Mouse (Mus musculus) thymus, adult 18-20 months (tissue): ENCODE data around the gene Zfp790.
A peak's percentile ranks its signal among the peaks of the same experiment; 100 is the strongest.

Source experiments
- DNase-seq, 2 experiments: peaks; one replicate each; pipeline ENCODE4 v3.0.0; 2022; ENCODE audit warnings: mixed read lengths in 2 of 2

Zfp790 gene

DNA sequence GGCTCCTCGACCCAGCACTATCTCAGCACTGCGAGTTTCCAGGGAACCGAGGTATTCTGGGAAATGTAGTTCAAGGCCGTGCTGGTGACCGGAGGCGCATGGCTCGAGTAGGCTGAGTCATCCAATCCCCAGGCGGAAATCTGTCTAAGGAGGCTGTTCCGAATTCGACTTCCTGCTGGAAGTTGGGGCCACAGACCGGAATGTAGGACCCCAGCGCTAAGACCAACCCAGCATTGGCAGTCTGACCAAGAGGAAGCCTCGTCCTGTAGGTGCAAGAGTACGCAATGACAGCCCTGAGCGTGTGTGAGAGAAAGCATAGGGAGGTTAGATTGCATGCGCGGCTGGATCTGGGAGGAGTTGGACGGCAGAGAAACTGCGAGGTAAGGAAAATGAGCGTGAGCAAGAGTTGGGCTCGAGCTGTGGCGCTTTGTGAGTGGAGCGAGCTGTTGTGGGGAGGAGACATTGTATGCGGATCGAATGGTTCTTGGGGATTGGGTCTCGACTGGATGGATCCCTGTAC lies at the start of gene Zfp790:
TSS of gene Zfp790 (plus strand) at position 205 of the 520 bp plus-strand sequence.
- DNase-seq: peak; percentile 79 to 83

DNA sequence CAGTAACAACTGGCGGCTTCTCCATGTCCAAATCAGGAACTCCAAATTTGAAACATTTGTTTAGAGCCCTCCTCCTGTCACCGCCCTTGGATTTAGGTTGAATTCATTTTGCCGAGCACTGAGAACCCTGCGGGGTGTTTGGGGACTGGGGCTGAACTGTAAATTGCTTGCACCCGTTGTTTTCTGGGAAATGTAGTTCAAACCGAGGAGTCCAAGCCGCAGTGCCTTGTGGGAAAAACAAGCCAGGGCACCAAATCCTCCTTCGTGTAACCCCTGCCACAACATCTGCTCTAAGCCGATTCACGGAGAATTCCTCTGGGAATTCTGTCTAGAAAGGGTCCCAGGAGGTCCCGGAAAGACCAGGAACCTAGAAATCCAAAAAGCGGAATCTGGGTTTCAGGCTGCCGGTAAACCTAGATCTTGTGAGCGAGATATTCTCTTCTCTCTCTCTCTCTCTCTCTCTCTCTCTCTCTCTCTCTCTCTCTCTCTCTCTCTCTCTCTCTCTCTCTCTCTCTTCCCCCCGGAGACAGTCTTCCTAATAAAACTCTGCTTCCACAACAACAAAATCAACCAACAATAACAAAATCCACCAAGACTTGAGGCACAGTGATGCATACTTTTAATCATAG lies 48.7 kb upstream of the Zfp790 start:
- DNase-seq: peak; percentile 60 to 76

DNA sequence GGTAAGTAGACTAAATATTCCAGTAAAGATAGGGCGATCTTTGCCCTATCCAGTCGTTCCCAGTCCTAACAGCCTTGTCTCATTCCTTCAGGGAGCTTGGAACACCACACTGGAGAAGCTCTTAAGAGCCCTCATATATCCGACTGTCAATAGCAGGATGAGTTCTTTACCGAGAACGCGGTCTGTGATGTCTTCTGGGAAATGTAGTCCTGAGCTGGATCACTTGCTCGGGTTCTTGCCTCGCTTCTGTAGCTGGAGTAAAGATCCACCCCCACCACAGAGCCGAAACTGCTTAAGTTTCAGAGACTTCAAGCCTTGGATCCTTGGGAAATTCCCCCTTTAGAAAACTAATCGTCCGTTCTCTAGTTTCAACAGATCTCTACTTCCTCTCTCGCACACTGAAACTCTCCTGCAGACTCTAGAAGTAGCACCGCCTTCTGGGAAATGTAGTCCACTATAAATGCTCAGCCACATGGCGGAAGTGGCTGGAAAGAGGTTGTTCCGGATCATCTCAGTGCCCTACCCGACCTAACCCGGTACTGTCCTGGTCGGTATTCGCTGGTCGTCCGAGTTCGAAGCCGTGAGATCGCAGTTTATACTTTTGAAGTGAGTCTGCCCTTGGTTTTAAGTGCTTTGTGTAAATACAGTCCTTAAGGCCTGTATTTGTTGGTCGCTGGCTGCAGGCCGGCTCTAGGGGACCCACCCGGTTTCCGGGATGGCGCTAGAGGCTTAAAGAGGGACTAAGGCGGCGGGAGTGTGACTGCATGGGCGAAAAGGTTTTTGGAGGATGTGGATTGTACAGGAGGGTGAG lies 47.6 kb upstream of the Zfp790 start, which contains the start of gene Zfp84:
TSS of gene Zfp84 (plus strand) at position 463 of the 811 bp plus-strand sequence.
- DNase-seq: peak; percentile 78 to 88

DNA sequence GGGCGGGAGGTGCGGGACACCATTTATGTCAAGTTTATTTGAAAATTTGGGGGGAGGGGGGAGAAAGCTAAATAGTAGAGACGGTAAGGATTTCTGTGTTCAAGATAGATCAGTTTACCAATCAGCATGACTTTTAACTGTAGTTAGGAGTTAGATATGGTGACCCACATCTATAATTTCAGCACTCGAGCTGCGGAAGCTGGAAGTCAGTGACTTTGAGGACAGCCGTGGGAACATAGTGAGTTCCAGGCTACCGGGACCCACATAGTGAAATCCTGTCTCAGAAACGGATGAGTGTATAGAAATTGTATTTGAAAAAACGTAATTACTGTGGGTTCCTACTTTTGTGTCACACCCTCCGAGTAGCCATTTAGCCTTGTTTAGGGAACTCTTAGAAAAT lies 46.9 kb upstream of the Zfp790 start:
- DNase-seq: no peak

DNA sequence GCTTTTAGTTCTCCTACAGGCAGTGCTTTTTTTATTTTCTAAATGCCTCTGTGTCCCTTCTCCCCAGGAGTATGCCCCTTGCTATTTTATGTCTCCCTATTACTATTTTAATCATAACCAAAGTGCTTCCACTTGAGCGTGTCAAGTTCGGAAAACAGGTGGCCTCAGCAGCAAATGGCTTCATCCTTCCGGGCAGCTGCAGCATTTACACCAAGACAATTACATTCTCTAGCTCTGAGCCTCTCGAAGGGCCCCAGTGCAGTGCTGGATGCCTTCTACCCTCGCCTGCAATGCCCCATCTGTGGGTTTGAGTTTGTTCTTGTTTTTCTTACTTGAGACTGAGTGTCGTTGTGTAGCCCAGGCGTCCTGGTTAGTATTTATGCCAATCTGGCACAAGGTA lies 42.4 kb upstream of the Zfp790 start:
- DNase-seq: no peak

DNA sequence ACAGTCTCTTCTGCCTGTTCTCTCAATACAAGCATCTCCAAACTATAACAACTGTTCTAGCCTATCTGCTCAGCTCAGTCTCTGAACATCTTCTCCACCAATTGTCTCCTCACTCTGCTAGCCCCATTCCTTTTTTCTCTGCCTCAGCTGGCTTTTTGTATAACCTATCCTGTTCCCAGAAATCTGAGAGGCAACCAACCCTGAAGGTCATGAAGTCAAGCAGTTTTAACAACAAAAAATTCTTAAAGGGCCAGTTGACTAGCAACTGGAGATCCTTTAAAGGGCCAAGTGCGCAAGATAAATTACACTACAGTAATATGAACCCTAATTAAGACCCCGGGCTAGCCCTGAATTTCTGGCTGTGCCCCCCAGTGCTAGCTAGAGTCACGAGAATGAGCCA lies 41.5 kb upstream of the Zfp790 start:
- no peak for DNase-seq

DNA sequence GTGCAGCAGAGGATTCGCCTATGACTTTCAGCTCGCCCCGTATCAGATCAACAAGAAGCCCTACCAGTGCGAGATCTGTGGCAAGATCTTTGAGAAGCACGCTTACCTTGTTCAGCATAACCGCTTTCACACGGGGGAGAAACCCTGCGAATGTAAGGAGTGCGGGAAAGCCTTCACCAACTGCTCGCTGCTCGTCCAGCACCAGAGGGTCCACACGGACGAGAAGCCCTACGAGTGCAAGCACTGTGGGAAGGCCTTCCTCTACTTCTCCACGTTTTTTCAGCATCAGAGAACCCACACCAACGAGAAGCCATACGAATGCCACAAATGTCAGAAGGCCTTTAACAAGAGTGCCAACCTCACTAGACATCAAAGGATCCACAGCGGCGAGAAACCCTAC lies 39.3 kb upstream of the Zfp790 start:
- DNase-seq: no peak

DNA sequence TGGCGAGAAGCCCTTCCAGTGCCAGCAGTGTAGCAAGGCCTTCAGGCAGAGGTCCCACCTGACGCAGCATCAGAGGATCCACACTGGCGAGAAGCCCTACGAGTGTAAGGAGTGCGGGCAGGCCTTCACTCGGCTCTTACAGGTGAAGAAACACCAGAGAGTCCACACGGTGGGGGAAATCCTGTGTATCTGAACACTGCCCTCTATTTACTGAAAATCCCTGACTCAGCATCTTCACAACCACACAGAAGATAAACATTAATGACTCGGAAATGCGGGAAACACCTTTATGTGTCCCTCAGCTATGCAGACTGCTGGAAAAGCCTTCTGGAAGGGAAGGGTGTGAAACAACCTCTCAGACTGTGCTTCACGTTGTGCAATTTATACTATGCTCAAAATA lies 38.5 kb upstream of the Zfp790 start:
- no peak for DNase-seq

DNA sequence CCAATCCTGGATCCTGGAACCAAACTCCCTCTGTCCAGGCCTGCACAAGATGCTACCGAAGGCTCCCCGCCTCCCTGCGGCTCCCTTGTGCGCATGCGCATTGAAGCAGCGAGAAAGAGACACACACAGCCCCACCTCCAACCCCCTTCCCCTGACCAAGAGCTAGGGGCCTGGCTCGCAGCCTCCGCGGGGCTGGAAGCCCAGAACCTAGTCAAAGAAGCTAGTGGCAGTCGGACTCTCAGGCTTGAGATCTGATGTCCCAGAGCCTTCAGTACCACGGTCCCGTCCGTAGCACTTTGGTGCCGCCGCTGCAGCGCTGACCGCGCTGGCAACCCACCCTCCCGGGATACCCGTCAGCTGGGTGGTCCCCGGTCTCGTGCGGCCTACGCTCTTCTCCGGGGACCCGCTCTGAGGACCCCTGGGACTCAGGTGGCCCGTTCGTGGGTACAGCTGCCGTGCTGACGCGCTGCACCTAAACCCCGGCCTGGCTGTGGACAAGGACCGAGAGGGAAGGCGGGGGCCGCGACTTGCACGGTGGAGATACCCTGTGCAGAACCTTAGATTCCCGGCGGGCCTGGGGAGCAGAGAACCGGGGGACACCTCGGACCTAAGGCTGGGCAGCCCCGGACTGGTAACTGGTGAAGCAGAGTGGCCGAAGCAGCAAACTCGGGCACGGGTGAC lies 31.9 kb upstream of the Zfp790 start, which contains the start of gene Zfp30:
TSS of gene Zfp30 (plus strand) at position 128 of the 681 bp plus-strand sequence.
- peak; percentile 38 to 53 for DNase-seq

DNA sequence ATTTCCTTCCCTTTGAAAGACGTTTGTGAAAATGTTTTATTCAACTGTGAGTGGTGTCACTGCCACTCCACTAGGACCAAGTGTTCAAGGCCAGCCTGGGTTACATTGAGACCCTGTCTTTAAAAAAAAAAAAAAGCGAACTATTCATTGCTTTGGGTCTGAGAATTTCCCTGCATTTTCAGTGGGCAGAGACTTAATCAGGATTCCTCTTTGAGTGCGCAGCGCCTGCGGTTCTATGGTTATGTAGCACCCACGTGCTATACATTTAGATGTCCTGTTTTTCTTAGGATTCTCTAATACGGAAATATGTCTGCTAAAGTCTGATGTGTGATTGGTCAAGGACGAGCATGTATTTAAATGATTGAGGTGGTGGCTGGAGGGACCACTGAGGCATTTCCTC lies 30.9 kb upstream of the Zfp790 start:
- DNase-seq: no peak

DNA sequence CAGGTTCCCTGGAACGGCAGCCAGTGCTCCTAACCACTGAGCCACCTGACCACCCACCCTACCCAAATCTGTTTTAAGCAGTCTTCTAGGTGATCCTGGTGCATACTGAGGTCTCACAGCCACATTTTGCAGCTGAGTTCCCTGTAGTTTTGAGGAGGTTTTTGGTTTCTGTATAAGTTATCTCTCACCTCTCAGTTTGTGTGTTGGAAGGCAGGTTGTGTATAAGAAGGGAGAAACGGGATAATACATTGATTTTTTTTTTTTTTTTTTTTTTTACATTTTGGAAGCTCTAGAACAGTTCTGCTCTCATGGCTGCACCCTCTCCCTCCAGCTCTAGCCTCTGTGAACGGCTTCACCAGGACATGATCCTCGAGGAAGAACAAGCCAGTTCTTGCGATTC lies 30.0 kb upstream of the Zfp790 start:
- no peak for DNase-seq

DNA sequence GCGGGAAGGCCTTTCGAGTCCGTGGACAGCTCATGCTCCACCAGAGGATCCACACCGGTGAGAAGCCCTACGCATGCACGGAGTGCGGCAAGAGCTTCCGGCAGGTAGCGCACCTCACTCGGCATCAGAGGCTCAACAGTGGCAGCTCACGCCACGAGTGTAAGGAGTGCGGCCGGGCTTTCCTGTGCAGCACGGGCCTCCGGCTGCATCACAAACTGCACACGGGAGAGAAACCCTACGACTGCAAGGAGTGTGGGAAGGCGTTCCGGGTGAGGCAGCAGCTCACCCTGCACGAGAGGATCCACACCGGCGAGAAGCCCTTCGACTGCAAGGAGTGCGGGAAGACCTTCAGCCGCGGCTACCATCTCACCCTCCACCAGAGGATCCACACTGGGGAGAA lies 23.0 kb upstream of the Zfp790 start:
- DNase-seq: no peak

DNA sequence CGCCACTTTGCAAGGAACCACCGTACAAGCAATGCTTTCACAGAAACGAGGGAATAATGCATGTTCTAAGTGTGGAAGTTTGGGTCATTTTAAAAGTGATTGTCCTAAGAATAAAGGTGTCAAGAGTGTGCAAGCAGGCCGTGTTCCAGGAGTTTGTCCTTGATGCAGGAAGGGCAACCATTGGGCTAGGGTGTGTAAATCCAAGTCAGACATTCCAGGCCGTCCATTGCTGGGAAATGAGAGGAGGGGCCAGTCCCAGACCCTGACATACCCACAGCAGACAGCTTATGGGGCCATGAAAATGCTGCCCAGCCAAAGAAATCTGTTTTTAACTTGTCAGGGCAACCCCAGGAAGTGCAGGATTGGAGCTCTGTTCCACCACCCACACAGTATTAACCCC lies 8.9 kb upstream of the Zfp790 start:
- DNase-seq: no peak

DNA sequence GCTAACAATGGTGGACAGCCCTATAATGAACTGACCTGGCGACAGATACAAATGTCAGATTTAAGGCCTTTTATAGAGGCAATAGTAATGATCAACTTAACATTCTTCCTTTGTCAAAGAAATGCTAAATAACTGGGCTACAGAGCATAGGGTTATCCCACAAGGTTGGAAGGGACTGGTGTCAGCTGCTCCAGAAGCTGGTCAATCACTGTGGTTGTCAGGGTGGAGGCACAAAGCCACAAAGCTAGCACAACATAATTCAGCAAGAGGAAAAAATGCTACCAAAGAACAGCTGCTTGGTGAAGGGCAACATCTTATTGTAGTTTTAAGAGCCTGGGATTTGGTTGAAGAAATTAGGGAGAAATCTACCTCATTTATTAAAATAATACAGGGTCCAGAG lies 3.7 kb upstream of the Zfp790 start:
- no peak for DNase-seq

DNA sequence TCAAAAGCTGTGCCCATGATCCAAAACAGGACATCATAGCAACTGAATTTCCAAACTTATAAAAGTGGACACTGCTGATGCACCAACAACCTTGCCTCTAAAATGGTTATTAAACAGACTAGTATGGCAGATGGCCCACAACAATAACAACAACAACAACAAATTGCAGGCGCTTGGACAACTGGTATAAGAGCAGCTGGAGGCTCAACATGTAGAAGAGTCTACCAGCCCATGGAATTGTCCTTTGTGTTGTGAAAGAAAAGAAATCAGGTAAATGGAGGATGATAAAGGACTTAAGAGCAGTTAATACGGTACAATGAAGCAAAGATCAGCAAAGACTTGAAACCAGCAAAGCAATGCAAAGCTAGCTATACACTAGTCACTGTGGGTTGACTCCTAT lies 1.5 kb upstream of the Zfp790 start:
- no peak for DNase-seq

DNA sequence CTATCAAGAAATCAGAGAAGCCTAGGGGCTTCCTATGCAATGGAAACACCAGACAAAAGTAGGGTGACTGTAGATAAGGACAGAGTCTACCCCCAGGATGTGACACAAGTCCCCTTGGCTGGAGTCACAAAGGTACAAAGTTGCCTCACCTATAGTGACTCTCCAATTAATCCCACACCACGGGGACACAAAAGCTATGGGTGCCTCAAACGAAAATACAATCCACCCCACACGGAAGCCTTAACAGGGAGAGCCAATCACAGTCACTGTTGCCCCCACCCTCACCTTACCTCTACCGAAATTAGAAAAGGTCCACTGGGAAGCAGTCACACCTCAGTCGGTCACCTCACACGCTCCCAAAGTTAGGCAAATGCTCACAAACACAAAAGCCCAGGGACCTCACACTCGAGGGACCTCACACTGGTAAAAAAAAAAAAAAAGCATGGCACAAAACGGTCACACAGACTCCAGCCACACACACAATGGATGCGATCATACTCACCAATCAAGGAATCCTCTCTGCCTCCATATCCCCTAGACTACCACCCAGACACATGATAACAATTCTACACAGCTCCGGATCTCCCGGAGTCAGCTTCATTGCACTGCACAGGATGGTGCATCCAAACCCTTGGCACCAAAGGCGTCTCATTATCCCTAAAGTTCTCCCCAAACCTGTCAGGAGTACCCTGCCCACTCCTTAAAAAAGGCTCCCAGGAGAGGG lies 691 bp upstream of the Zfp790 start:
- DNase-seq: no peak

DNA sequence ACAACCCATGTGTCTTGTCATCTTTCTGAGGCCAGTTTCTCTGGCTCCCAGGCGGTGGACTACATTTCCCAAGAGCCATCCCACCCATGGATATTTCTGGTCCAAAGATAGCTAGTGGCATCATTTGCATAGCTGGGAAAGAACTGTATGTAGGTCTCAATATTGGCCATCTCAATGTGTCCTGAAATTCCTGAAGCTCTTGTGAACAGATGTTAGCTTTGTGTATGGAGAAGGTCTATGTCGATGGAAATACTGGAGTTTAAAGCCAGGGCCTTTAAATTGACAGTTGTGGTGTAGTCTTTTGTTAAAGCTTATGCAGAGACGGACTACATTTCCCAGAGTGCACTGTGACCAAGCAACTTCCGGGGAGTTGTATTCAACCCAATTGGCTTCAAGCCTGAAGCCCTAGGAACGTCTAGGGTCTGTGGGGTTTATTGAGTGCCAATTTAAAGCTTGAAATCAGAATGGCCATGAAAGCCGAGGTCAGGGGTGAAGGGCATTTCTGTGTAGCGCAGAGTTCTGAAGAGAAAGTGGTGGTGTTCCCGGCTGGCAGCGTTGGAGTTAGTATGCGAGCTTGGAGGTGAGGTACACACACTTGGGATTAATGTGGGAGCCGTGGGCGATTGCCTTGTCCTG lies 2.8 kb downstream of the Zfp790 start:
- peak; percentile 32 to 60 for DNase-seq

DNA sequence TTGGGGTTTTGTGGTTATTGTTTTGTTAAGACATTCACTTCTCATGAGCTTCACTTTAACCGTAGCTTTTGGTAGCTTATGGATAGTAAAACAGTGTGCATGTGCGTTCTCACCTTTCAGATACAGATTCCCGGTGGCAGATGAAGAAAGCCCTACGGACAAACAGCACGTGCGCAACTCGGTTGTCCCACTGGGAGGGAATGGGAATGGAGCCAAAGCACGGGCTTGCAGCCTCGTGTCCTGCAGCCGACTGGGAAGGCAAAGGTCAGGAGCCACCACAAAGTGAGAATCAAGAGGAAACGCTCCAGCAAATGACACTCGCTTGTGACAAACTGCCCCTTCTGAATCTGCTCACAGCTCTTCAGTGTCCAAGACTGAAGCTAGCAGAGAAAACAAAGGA lies 12.1 kb downstream of the Zfp790 start:
- DNase-seq: no peak

DNA sequence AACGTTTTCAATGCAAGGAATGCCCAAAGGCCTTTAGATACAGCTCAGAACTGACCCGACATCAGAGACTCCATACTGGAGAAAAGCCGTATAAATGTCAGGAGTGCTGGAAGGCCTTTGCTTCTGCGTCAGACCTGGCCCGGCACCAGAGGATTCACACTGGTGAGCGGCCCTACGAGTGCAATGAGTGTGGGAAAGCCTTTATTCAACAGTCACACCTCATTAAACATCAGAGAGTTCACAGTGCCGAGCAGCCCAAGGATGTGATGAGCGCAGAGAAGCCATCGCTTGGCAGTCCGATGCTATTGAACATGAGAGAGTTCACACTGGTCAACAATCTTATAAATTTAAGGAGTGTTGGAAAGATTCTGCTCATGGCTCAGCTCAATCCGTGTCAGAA lies 13.9 kb downstream of the Zfp790 start:
- DNase-seq: no peak

DNA sequence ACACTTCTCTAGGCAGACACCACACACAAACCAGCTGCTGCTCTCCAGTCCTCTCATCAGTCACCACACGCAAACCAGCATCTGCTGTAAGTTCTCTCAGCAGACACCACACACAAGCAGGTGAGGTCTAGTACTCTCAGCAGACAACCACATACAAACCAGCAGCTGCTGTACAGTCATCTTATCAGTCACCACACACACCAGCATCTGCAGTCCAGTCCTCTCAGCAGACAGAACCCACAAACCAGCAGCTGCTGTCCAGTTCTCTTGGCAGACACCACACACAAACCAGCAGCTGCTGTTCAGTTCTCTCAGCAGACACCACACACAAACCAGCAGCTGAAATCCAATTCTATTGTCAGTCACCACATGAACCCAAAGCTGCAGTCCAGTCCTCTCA lies 20.9 kb downstream of the Zfp790 start:
- no peak for DNase-seq

DNA sequence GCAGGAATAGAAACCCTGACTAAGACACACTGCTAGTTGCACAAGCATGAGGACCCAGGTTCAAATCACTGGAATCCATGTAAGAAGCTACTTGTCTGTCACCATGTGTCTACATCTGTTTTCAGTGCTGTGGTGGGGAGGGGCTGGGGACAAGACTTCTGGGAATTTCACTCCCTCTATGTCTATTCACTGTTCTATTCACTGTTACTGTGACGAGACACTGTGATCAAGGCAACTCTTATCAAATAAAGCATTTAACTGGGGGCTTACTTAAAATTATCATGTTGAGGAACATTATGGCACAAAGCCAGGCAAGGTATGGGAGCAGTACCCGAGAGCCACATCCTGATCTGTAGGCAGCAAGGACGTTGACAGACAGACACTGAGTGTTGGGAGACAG lies 23.3 kb downstream of the Zfp790 start:
- no peak for DNase-seq

DNA sequence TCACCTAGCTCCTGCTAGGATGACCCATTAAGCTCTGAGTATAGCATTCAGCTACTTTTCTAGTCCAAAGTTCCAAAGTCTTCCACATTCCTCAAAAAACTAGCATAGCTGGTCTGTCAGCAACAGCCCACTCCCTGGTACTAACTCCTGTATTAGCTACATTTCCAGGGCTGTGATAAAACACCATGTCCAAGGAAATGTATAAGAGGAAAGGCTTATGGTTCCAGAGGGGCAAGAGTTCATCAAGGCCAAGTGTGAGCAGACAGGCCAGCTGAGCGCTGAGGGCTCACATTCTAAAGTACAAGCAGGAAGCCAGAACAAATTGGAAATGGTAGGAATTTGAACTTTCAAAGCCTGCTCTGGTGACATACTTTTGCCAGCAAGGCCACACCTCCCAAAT lies 26.2 kb downstream of the Zfp790 start:
- DNase-seq: no peak
